Mouse (Mus musculus) brain, embryonic 14.5 days (tissue): ENCODE results near the gene Nhsl1.

Experiments used
- CTCF ChIP-seq: fragments of 200-500 bp; IDR thresholded peaks from 2 replicates; pipeline ENCODE4 v1.5.1; 2012; ENCODE audit warnings: inconsistent platforms, mild to moderate bottlenecking, moderate library complexity, borderline replicate concordance; ENCODE audit not compliant: insufficient read depth, insufficient read length; ENCODE audit errors: extremely low read depth
- POLR2A ChIP-seq: fragments of 200-500 bp; IDR thresholded peaks from 2 replicates; pipeline ENCODE4 v1.6.1; 2012; ENCODE audit warnings: mild to moderate bottlenecking, inconsistent platforms, borderline replicate concordance; ENCODE audit not compliant: poor library complexity, insufficient read depth, insufficient read length, severe bottlenecking; ENCODE audit errors: extremely low read depth

GRCm38 (mm10) chr10:18506501-18506946, 187.7 kb downstream of the Nhsl1 start:
- no peak for TF ChIP-seq POLR2A
- no peak for TF ChIP-seq CTCF
